Mouse (Mus musculus) embryonic facial prominence, embryonic 15.5 days (tissue): Measurements from ENCODE around the gene Rfx2. TPM values are rescaled to one million over a fixed set of nuclear protein-coding genes. Genes with fewer than 3 reads are reported as not detected.

Experiments
- ATAC-seq: fragments of 200-750 bp; cut with Nextera tagmentation; 2 replicates; pipeline ENCODE4 v1.8.0; 2017; ENCODE audit warnings: low read depth, moderate TSS enrichment; ENCODE audit not compliant: insufficient number of reproducible peaks, low FRiP score, low TSS enrichment
- H3K27ac ChIP-seq: fragments of 300-500 bp; sonication (generic); replicated peaks from 2 replicates; pipeline ENCODE4 v1.5.1; 2015; ENCODE audit warnings: mild to moderate bottlenecking, inconsistent platforms
- H3K27me3 ChIP-seq: fragments of 300-500 bp; sonication (generic); 2 replicates; pipeline ENCODE4 v1.6.1; 2015; ENCODE audit warnings: inconsistent platforms
- H3K36me3 ChIP-seq: fragments of 300-500 bp; sonication (generic); 2 replicates; pipeline ENCODE4 v1.6.1; 2015; ENCODE audit warnings: mild to moderate bottlenecking, inconsistent platforms
- H3K4me1 ChIP-seq: fragments of 300-500 bp; sonication (generic); 2 replicates; pipeline ENCODE4 v1.6.1; 2015; ENCODE audit warnings: inconsistent platforms
- H3K4me2 ChIP-seq: fragments of 300-500 bp; sonication (generic); replicated peaks from 2 replicates; pipeline ENCODE4 v1.6.1; 2015; ENCODE audit warnings: mild to moderate bottlenecking, inconsistent platforms
- H3K4me3 ChIP-seq: fragments of 300-500 bp; sonication (generic); replicated peaks from 2 replicates; pipeline ENCODE4 v1.5.1; 2015; ENCODE audit warnings: mild to moderate bottlenecking, inconsistent platforms
- H3K9ac ChIP-seq: fragments of 300-500 bp; sonication (generic); 2 replicates; pipeline ENCODE4 v1.6.1; 2015; ENCODE audit warnings: inconsistent platforms
- H3K9me3 ChIP-seq: fragments of 300-500 bp; sonication (generic); replicated peaks from 2 replicates; pipeline ENCODE4 v1.6.1; 2016; ENCODE audit warnings: inconsistent platforms
- WGBS: fragments of 180-500 bp; shearing (Covaris S2); methylation state at CpG from one replicate; pipeline ENCODE4 v1.1.7; 2015; 5-methylcytosine and 5-hydroxymethylcytosine counted together
- polyA plus RNA-seq: library from polyadenylated mRNA; unstranded; fragments of >200 nt; fragmentation: Nextera tagmentation; extraction: Ambion mirVana; gene quantifications from 2 replicates; pipeline ENCODE4 v1.2.1, GENCODE M21; 2015

Gene Rfx2
- polyA plus RNA-seq, 1 experiment from 2014 or later = 9.9 TPM

DNA sequence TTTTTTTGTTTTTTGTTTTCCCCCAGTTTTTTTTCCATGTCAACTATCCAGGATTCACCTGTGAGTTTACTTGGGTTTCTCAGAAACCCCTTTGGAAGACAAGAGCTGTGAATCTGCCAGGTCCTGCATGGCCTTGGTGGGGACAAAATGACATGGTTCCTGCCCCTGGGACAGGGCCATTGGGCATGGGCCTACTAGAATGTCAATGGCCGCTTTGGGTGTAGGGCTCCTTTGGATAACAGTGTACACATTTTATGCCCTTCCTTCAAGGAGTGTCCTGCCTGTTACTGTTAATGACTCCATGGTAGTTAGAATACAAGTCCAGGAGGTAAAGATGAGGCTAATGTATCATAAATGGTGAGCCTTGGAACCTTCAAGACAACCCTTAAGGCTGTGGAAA lies 2.1 kb upstream of the Rfx2 start:
- Histone ChIP-seq H3K4me2 (no peak overlapping the region), H3K4me1 (0 out of 2 replicates have a peak, but pooled peaks cover 5% of the 10 kb centered on the region), H3K27me3 (peaks cover 7% of the 10 kb centered on the region; the same call in 1 of the 2 replicates)

DNA sequence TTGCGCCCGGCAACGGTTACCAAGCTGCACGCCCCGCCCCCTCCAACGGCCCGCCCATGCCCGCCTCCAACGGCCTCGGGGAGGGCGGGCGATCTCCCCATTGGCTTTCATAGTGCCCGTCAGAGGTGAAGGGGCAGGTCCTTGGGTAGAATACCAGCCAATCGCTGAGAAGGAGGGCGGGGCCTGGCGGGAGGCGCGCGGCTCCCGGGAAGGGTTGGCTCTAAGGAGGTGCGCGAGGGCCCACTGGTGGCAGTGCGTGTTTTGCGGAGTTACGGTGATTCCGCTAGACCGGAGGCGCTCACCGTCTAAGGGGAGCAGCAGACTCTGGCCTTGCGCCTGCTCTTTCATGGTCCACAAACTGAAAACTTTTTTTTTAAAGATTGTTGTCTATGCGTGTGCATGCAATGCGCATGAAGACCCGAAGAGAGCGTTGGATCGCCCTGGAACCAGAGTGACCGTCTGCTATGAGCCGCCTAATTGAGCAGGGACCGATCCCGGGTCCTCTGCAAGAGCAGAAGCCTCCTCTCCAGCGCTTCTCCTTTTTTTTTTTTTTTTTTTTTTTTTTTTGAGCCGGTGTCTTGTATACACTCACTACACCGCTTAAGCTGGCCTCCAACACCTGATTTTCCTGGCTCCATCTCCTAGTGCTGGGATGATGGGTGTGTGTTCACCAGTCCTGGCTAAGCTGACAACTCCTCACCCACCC lies 451 bp upstream of the Rfx2 start:
- Histone ChIP-seq H3K27ac (no peak overlapping the region), H3K4me2 (peak overlapping the region; percentile 84), H3K9me3 (no peaks in the 10 kb centered on the region), H3K9ac (no peak overlapping the region), H3K36me3 (no peaks in the 10 kb centered on the region), H3K4me1 (0 out of 2 replicates have a peak, but pooled peaks cover 5% of the 10 kb centered on the region), H3K27me3 (peaks cover 6% of the 10 kb centered on the region; the same call in 1 of the 2 replicates), H3K4me3 (peak overlapping the region; percentile 65)
- WGBS = under 1% methylated on average over 41 of the region's 42 CpGs
- peak; percentile 99 for ATAC-seq

More for the DNA sequence above, 2.1 kb upstream of the Rfx2 start:
- no peak overlapping the region for H3K4me3 ChIP-seq
- no peak overlapping the region for H3K9ac ChIP-seq
- H3K27ac ChIP-seq = no peak overlapping the region
- H3K9me3 ChIP-seq = no peaks in the 10 kb centered on the region
- whole genome bisulfite sequencing = 74% methylated on average over 1 of the region's 1 CpGs
- no peaks in the 10 kb centered on the region for H3K36me3 ChIP-seq
- ATAC-seq = no peak

DNA sequence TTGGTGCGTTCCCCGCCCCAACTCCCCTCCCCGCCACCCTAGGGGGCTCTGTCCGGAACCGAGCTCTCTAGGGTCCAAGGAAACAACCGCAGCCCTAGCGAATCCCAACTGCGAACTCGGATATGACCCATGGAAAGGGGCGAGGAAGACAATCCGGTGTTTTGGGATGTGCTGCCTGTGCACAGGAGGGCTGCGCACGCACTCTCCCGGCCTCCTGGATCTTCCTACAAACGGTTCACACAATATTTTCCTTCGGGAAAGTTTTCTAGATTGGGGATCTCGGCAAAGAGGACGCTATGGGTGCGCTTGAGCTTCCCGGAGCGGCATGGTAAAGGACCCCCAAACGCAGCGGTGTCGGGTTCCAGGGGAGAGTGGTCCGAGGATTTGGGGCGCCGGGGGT lies 1.0 kb downstream of the Rfx2 start:
- H3K9me3 ChIP-seq = no peaks in the 10 kb centered on the region
- no peak for ATAC-seq
- peak overlapping the region; percentile 65 for H3K4me3 ChIP-seq
- H3K27ac ChIP-seq = no peak overlapping the region
- 0 out of 2 replicates have a peak, but pooled peaks cover 5% of the 10 kb centered on the region for H3K4me1 ChIP-seq
- no peaks in the 10 kb centered on the region for H3K36me3 ChIP-seq
- no peak overlapping the region for H3K9ac ChIP-seq
- H3K4me2 ChIP-seq = peak overlapping the region; percentile 84
- WGBS = under 1% methylated on average over 27 of the region's 27 CpGs
- peaks cover 6% of the 10 kb centered on the region; the same call in 1 of the 2 replicates for H3K27me3 ChIP-seq

DNA sequence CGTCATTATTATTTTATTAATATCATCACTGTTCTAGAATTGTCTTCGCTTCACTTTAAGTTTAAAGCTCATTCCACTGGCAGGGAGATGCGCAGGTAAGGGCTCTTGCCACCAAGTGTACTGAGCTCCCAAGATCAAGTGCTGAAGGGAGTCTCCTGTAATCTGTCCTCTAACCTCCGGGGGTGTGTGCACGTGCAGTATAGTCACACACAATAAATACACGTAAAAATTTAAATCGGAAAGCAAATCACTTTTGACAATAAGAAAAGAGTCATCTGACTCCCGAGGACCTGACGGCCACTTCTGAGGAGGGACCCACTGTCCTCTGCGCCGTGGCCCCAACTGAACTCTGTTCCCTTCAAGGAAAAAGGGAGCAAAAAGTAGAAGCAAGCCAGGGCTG lies 1.6 kb downstream of the Rfx2 start:
- no peaks in the 10 kb centered on the region for H3K9me3 ChIP-seq
- peak overlapping the region; percentile 65 for H3K4me3 ChIP-seq
- H3K27ac ChIP-seq = no peak overlapping the region
- peak overlapping the region; percentile 84 for H3K4me2 ChIP-seq
- H3K4me1 ChIP-seq = 0 out of 2 replicates have a peak, but pooled peaks cover 5% of the 10 kb centered on the region
- WGBS = 29% methylated on average over 11 of the region's 11 CpGs
- ATAC-seq = no peak
- H3K27me3 ChIP-seq = peaks cover 6% of the 10 kb centered on the region; the same call in 1 of the 2 replicates
- no peaks in the 10 kb centered on the region for H3K36me3 ChIP-seq
- H3K9ac ChIP-seq = no peak overlapping the region

- Histone ChIP-seq H3K4me2 (no peak overlapping the region), H3K4me3 (no peak overlapping the region), H3K27me3 (peaks cover 4% of the 10 kb centered on the region; the same call in 1 of the 2 replicates), H3K27ac (no peak overlapping the region), H3K9ac (no peak overlapping the region), H3K4me1 (0 out of 2 replicates have a peak, but pooled peaks cover 5% of the 10 kb centered on the region), H3K9me3 (no peaks in the 10 kb centered on the region), H3K36me3 (no peaks in the 10 kb centered on the region)
- ATAC-seq = no peak
- WGBS = 93% methylated on average over 2 of the region's 2 CpGs
Measured at GRCm38 (mm10) chr17:56826718-56827117, 4.1 kb downstream of the Rfx2 start.

DNA sequence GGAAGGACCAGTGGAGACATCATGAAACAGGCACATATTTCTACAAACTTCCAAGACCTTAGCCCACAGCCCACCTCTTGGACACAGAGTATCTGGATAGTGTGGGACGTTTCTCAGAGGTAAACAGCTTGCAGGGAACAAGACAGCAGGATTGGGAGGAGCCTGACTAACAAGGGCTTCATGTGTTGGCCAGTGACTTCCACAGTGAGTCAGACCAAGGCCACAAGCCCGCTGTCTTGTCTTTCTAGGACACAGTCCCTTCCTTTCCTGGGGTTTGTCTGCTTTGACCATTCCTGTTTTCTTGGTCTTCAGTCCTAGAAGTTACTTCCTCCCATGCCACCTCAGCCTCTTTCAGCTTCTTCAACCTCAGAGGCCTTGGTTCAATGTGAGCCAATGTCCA lies 7.5 kb downstream of the Rfx2 start:
- Histone ChIP-seq H3K4me3 (no peak overlapping the region), H3K4me2 (no peak overlapping the region), H3K27me3 (no peaks in the 10 kb centered on the region), H3K9me3 (no peaks in the 10 kb centered on the region), H3K9ac (no peak overlapping the region), H3K36me3 (no peaks in the 10 kb centered on the region), H3K27ac (no peak overlapping the region), H3K4me1 (peaks cover 5% of the 10 kb centered on the region)
- ATAC-seq = no peak
- WGBS = 65% methylated on average over 2 of the region's 2 CpGs

DNA sequence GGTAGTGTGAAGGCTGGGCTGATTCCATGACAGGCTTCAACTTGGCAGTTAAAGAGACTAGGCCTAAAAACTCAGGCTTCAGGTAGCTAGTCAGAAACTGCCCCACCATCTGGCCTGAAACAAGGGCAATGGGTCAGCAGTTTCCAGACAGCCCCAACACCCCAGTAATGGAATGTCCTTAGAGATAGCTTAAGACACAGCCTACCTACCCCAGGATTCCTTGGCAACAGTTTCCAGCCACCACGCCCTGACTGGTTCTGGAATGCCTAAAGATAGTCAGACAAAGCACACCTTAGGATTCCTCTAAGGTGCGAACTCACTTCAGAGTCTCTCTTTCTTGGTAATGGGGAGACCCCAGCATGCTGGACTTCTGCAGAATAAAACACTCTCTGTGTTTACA lies 8.4 kb downstream of the Rfx2 start:
- Histone ChIP-seq H3K4me1 (peaks cover 5% of the 10 kb centered on the region), H3K36me3 (no peaks in the 10 kb centered on the region), H3K9me3 (no peaks in the 10 kb centered on the region), H3K9ac (no peak overlapping the region), H3K4me3 (no peak overlapping the region), H3K27ac (no peak overlapping the region), H3K4me2 (no peak overlapping the region), H3K27me3 (no peaks in the 10 kb centered on the region)
- no peak for ATAC-seq
- WGBS = 73% methylated on average over 2 of the region's 2 CpGs

GRCm38 (mm10) chr17:56819694-56820111 lies 11.1 kb downstream of the Rfx2 start:
- Histone ChIP-seq H3K27me3 (no peaks in the 10 kb centered on the region), H3K27ac (peak overlapping the region; percentile 78), H3K4me2 (no peak overlapping the region), H3K36me3 (no peaks in the 10 kb centered on the region), H3K4me3 (no peak overlapping the region), H3K9me3 (no peaks in the 10 kb centered on the region), H3K9ac (no peak overlapping the region), H3K4me1 (peaks cover 7% of the 10 kb centered on the region)
- WGBS = 60% methylated on average over 8 of the region's 8 CpGs
- peak; percentile 56; the same call in 1 of the 2 replicates for ATAC-seq

- Histone ChIP-seq H3K4me3 (no peak overlapping the region), H3K9me3 (no peaks in the 10 kb centered on the region), H3K27me3 (no peaks in the 10 kb centered on the region), H3K36me3 (no peaks in the 10 kb centered on the region), H3K4me2 (no peak overlapping the region), H3K9ac (no peak overlapping the region), H3K27ac (peak overlapping the region; percentile 78; the same call in 1 of the 2 replicates), H3K4me1 (peaks cover 12% of the 10 kb centered on the region)
- WGBS = 62% methylated on average over 6 of the region's 6 CpGs
- no peak for ATAC-seq
Measured at GRCm38 (mm10) chr17:56819032-56819545, 11.7 kb downstream of the Rfx2 start.

DNA sequence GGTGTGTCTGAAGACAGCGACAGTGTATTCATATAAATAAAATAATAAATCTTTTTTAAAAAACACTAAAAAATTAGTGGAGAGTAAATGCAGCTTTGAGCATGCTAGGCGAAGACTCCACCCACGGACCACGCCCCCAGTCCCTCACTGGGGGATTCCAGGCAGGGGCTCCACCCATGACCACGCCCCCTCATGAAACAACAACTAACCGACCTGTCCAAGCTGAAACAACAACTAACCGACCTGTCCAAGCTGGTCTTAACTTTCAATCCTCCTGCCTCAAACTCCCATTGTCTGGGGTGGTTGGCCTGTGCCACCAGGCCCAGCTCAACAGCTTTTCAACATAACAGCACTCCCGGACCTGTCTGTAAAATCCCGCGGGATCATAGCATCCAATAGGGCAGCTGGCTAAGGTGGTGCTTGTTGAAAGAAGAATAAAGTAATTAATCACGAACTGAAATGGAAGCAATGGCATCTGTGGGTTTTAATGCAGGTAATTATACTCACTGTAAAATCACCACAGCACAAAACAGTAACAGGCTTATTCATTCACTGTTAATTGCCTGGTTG lies 12.7 kb downstream of the Rfx2 start:
- ATAC-seq = no peak
- no peak overlapping the region for H3K4me3 ChIP-seq
- H3K27ac ChIP-seq = no peak overlapping the region
- H3K9ac ChIP-seq = no peak overlapping the region
- no peak overlapping the region for H3K4me2 ChIP-seq
- H3K9me3 ChIP-seq = no peaks in the 10 kb centered on the region
- no peaks in the 10 kb centered on the region for H3K27me3 ChIP-seq
- no peaks in the 10 kb centered on the region for H3K36me3 ChIP-seq
- WGBS = 31% methylated on average over 11 of the region's 11 CpGs
- H3K4me1 ChIP-seq = peaks cover 12% of the 10 kb centered on the region

- Histone ChIP-seq H3K4me2 (no peak overlapping the region), H3K9ac (no peak overlapping the region), H3K4me3 (no peak overlapping the region), H3K9me3 (no peaks in the 10 kb centered on the region), H3K27me3 (no peaks in the 10 kb centered on the region), H3K4me1 (peaks cover 20% of the 10 kb centered on the region), H3K27ac (no peak overlapping the region), H3K36me3 (no peaks in the 10 kb centered on the region)
- WGBS = 85% methylated on average over 3 of the region's 3 CpGs
- no peak for ATAC-seq
Measured at GRCm38 (mm10) chr17:56815057-56815345, 15.8 kb downstream of the Rfx2 start.
